Mouse (Mus musculus): Measurements from ENCODE around the gene Vmn1r86.
A peak's percentile ranks its signal among the peaks of the same experiment; 100 is the strongest.
"Not testable (repeated sequence)": the region's sequence is repeated elsewhere in the genome, so short reads cannot be mapped to it uniquely, and the experiment has no call there.

The Vmn1r86 gene

GRCm38 (mm10) chr7:13119817-13120216, at the start of gene Vmn1r86:
Gene Vmn1r86 (minus strand): TSS chr7:13119917.
- DNase-seq (ENCODE audit: low spot score in 2 of 2): no peak

GRCm38 (mm10) chr7:13159268-13159667, 39.6 kb upstream of the Vmn1r86 start, which contains the start of gene Vmn1r88:
Gene Vmn1r88 (plus strand): TSS chr7:13159568.
- no peak for DNase-seq (ENCODE audit: low spot score in 2 of 2)

- no peak for DNase-seq (ENCODE audit: low spot score in 2 of 2)
Measured at GRCm38 (mm10) chr7:13140057-13140456, 20.3 kb upstream of the Vmn1r86 start, which contains the start of gene Vmn1r87. Gene Vmn1r87 (minus strand): TSS chr7:13140157.

- no peak for DNase-seq (ENCODE audit: low spot score in 2 of 2)
Measured at GRCm38 (mm10) chr7:13137340-13137739, 17.6 kb upstream of the Vmn1r86 start.

DNA sequence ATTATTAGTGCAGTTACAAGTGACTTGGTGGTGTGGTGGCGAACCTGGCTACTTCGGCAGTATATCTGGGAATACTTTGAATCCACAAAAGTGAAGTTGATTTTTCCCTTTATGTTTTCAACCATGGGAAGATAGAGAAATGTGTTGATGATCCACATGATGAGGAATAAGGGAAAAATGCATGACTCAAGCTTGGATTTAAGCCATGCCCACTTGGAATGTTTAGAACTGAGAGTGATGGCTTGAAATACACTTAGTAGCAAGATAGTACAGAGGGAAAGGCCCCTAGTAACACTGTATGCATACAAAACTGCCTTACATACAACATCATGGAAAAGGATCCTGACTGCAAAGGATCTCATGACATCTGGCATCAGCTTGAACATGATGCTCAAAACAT, 12.1 kb upstream of the Vmn1r86 start:
- DNase-seq (ENCODE audit: low spot score in 2 of 2): no peak

- DNase-seq (ENCODE audit: low spot score in 2 of 2): not testable (repeated sequence)
Measured at GRCm38 (mm10) chr7:13123554-13124153, 3.9 kb upstream of the Vmn1r86 start.

- no peak for DNase-seq (ENCODE audit: low spot score in 2 of 2)
Measured at GRCm38 (mm10) chr7:13095073-13095472, 24.6 kb downstream of the Vmn1r86 start, which contains the start of gene Vmn1r85. Gene Vmn1r85 (minus strand): TSS chr7:13095173.

DNA sequence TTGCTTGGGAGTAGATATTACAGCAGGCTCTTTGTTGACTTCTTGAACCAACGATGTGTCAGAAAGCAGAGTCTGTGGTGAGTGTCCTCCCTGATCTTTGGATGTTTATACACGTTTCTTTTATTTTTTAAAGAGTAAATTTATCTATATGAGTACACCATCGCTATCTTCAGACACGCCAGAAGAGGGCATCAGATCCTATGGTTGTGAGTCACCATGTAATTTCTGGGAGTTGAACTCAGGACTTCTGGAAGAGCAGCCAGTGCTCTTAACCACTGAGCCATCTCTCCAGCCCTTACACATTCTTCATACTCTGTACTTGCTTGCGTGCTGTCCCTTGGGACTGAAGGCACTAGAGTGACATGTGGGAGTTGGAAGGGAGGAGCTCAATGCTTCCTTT, 47.4 kb downstream of the Vmn1r86 start:
- no peak for DNase-seq (ENCODE audit: low spot score in 2 of 2)

DNA sequence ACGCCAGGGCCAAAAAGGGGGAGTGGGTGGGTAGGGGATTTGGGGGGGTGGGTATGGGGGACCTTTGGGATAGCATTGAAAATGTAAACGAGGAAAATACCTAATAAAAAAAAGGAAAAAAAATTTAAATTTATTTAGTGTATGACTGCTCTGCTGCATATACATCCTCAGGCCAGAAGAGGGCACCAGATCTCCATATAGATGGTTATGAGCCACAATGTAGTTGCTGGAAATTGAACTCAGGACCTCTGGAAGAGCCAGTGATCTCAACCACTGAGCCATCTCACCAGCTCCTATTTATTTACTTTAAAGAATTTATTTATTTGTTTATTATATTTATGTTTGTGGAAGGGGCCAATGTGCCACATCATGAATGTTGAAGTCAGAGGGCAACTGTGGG, 56.3 kb downstream of the Vmn1r86 start:
- DNase-seq (ENCODE audit: low spot score in 2 of 2): not testable (repeated sequence)

GRCm38 (mm10) chr7:13059536-13059935, 60.2 kb downstream of the Vmn1r86 start:
- no peak for DNase-seq (ENCODE audit: low spot score in 2 of 2)

DNA sequence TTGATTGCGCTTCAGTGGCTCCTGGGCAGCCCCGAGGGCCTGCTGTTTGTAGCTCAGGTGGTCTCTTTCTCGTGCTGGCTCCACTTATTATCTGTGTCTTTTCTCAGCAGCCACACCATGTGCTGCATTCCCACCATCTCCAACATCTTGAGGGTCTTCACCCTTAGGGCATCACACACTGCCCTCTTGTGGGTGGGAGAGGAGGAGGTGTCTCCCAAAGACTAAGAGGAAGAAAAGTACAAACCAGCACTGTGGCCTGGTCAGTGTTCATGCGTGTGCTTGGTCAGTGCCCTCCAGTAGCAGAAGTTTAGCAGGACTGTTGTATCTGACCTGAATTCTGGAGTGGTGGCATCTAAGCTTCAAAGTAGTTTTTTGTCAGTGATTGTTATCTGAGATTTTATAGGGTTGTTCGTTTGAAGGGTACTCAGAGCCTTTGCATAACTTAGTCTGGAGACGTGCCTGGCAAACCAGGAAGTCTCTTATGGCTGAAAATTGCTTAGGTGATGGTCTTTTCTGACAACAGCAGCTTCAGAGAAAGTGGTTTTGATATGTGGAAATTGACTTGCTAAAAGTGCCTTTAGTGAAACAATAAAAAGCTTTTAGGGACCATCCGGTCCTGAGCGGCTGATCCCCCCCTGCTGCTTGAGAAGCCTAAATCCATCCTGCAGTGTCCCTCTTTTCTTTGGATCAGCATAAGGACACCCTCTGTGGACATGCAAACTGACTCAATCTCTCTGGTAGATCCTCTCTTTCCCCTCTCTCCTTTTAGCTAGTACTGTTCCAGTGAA, 62.6 kb downstream of the Vmn1r86 start:
- no peak for DNase-seq (ENCODE audit: low spot score in 2 of 2)

GRCm38 (mm10) chr7:13054287-13055010, 65.3 kb downstream of the Vmn1r86 start, which contains the start of gene Mzf1:
Gene Mzf1 (minus strand): TSS chr7:13054764.
- DNase-seq (ENCODE audit: low spot score in 2 of 2): peak; percentile 86 to 90

DNA sequence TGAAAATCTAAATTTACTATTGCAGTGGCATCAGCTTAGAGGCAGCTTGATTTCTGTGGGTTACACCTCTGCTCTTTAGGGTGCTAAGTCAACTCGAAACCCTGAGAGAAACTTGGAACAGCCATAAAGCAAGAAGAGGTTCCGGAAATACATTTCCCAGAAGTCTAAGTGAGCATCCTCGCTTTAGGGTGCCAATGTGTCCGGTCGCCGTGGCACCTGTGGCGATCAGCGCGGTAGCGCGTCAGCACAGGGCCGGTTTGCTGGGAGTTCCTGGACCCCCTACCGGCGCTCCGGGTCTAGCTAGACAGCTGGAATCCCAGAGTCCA, 65.8 kb downstream of the Vmn1r86 start:
- no peak for DNase-seq (ENCODE audit: low spot score in 2 of 2)

DNA sequence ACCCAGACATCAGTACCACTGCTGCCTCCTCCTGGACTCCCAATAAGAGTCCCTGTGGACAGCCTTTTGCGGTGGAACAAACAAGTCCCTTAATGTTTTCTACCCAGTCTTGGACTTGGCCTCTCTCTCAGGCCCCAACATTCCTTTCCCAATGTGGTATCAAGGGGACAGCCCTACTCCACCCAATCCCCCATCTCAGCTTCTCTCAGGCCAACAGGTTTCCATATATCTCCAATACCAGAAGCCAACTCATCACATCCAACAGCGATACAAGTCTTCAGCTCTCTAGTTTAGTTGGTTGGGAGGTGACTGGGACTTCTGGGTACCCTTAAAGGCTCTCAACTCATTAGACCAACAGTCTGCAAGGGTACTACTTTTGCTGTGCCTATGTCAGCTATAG, 66.2 kb downstream of the Vmn1r86 start:
- no peak for DNase-seq (ENCODE audit: low spot score in 2 of 2)

DNA sequence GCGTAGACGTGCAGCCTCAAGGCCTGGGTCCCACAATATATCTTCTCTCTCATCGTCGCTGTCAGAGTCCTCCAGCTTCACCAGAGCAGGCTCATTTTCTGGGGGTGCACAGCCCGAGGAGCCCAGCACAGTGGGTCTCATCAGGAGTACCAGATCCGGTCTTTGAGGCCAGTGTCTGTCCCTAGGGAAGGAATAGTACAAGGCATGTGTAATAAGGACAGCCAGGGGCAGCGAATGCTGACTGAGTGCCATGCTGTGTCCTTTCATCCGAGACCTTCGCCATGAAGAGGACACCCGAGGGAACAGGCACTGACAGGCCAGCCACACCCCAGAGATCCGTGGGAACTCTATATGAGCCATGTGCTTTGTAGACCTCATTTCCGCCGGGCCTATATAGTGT, 66.7 kb downstream of the Vmn1r86 start:
- no peak for DNase-seq (ENCODE audit: low spot score in 2 of 2)

Measured in frontal cortex, postnatal 25 days (tissue).